Mouse (Mus musculus) midbrain, embryonic 11.5 days (tissue): ENCODE data around the gene Rbms3. TPM values are rescaled to one million over a fixed set of nuclear protein-coding genes. Genes with fewer than 3 reads are reported as not detected.

Source experiments
- ATAC-seq: fragments of 200-750 bp; cut with Nextera tagmentation; 2 replicates; pipeline ENCODE4 v1.8.0; 2017; ENCODE audit warnings: moderate TSS enrichment, moderate library complexity; ENCODE audit not compliant: low FRiP score
- DNase-seq: peaks from one replicate; pipeline ENCODE4 v3.0.0; 2015; ENCODE audit warnings: low spot score; ENCODE audit errors: missing footprints
- H3K27ac ChIP-seq: fragments of 300-500 bp; sonication (generic); 2 replicates; pipeline ENCODE4 v1.5.1; 2014; ENCODE audit warnings: low read depth, low read length
- H3K27me3 ChIP-seq: fragments of 300-500 bp; sonication (generic); 2 replicates; pipeline ENCODE4 v1.6.1; 2014; ENCODE audit warnings: mild to moderate bottlenecking, low read length, moderate library complexity, mixed read lengths; ENCODE audit not compliant: control insufficient read depth, insufficient read depth
- H3K36me3 ChIP-seq: fragments of 300-500 bp; sonication (generic); 2 replicates; pipeline ENCODE4 v1.6.1; 2014; ENCODE audit warnings: mild to moderate bottlenecking, low read length, moderate library complexity, mixed read lengths; ENCODE audit not compliant: control insufficient read depth, insufficient read depth
- H3K4me1 ChIP-seq: fragments of 300-500 bp; sonication (generic); 2 replicates; pipeline ENCODE4 v1.6.1; 2014; ENCODE audit warnings: low read length; ENCODE audit not compliant: control insufficient read depth, insufficient read depth
- H3K4me2 ChIP-seq: fragments of 300-500 bp; sonication (generic); 2 replicates; pipeline ENCODE4 v1.6.1; 2014; ENCODE audit warnings: mild to moderate bottlenecking, moderate library complexity
- H3K4me3 ChIP-seq: fragments of 300-500 bp; sonication (generic); 2 replicates; pipeline ENCODE4 v1.5.1; 2014; ENCODE audit warnings: low read depth, low read length
- H3K9ac ChIP-seq: fragments of 300-500 bp; sonication (generic); 2 replicates; pipeline ENCODE4 v1.6.1; 2014; ENCODE audit warnings: low read length
- H3K9me3 ChIP-seq: fragments of 300-500 bp; sonication (generic); 2 replicates; pipeline ENCODE4 v1.6.1; 2016; ENCODE audit warnings: low read length; ENCODE audit not compliant: control insufficient read depth
- WGBS: fragments of 180-500 bp; shearing (Covaris S2); extraction: QIAGEN DNeasy Blood & Tissue Kit; methylation state at CpG from one replicate; pipeline ENCODE4 v1.1.7; 2014; 5-methylcytosine and 5-hydroxymethylcytosine counted together
- polyA plus RNA-seq: library from polyadenylated mRNA; unstranded; fragments of >200 nt; fragmentation: Nextera tagmentation; extraction: Ambion mirVana; gene quantifications from 2 replicates; pipeline ENCODE4 v1.2.1, GENCODE M21; 2014

Rbms3 gene
- polyA plus RNA-seq, 1 experiment from 2014 or later: 13.6 TPM

DNA sequence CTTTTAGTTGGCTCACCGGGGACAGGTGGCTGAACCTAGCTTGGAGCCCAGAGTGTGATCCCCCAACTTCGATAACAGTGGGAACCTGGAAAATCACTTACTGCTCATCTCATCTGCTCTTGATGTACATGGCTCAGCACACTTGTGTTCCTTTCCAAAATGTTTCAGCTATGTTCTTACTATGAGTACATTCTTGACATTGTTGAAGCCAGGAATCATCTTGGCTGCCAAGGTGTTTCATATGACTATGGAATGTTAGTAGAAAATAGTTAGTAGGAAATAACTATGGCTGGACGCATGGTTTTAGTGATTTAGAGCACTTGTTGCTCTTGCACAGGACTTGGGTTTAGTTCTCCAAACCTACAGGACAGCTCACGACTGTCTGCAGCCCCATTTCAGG is 451.3 kb downstream of the Rbms3 start:
- DNase-seq: no peak

DNA sequence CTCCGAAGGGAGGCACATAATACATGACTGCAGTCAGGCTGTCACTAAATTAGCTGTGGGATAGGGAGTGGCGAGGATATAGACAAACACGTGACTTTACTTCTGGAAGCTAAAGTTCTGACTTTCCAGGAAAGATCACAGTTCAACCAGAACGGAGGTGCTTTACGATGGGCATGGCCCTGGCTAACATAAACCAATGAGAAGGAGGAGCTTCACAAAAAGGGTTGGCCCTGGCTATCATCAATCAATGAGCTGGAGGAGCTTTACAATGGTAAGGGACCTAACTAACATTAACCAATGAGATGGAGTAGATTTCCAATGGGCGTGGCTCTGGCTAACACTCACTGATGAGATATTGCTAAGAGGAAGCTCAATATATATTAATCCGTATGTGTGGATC is 457.2 kb downstream of the Rbms3 start:
- Histone ChIP-seq H3K27me3 (no peaks in the 10 kb centered on the region), H3K27ac (no peak overlapping the region), H3K9me3 (no peaks in the 10 kb centered on the region; the same call in 1 of the 2 replicates), H3K4me2 (no peak overlapping the region), H3K4me3 (no peak overlapping the region), H3K4me1 (no peaks in the 10 kb centered on the region), H3K36me3 (no peaks in the 10 kb centered on the region), H3K9ac (no peak overlapping the region)
- DNase-seq: no peak
- WGBS: 91% methylated on average over 7 of the region's 7 CpGs
- no peak for ATAC-seq

More for the DNA sequence above, 451.3 kb downstream of the Rbms3 start:
- Histone ChIP-seq H3K9me3 (no peaks in the 10 kb centered on the region), H3K9ac (no peak overlapping the region), H3K4me1 (no peaks in the 10 kb centered on the region), H3K4me2 (no peak overlapping the region), H3K36me3 (no peaks in the 10 kb centered on the region), H3K27me3 (no peaks in the 10 kb centered on the region), H3K4me3 (no peak overlapping the region), H3K27ac (no peak overlapping the region)
- 87% methylated on average over 4 of the region's 4 CpGs for WGBS
- ATAC-seq: no peak

DNA sequence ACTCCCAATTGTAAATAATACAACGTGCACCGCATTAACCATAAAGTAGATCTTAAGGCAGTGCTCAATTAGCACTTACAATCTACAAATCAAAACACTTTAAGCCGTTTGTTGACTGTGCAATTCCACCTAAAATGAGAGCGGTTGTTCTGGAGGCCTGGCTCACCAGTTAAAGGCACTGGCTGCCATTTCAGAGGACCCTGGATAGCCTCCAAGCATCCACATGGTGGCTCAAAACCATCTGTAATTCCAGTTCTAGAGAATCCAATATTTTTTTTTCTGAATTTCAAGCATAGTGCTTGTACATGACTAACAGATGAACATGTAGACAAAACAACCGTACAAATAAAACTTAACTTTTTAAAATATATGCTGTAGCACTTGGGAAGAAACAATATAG is 460.5 kb downstream of the Rbms3 start:
- no peak for ATAC-seq
- WGBS: 91% methylated on average over 5 of the region's 5 CpGs

DNA sequence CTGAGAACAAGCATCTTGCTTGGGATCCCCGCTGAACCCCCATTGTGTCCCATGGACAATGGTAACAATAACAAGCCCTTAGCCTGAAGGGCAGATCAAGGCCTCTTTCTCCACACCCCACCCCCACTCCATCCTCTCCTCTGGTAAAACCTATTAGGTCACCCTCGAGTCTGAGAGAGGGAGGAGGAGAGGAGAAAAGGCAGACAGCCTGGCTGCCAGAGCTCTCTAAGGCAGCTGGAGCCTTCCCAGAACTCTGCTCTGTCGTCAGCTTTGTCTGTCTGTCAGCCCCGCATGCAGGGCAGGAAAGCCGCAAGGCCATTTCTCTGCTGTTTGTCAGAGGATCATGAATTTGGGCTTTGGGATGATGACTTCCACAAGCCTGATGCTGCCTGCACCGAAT is 466.6 kb downstream of the Rbms3 start:
- ATAC-seq: peak; percentile 82
- no peaks in the 10 kb centered on the region for H3K9me3 ChIP-seq
- no peak overlapping the region for H3K4me3 ChIP-seq
- H3K9ac ChIP-seq: no peak overlapping the region
- 0 out of 2 replicates have a peak overlapping the region, but pooled peaks have one; percentile 6 for H3K4me2 ChIP-seq
- 18% methylated on average over 5 of the region's 6 CpGs for WGBS
- no peak overlapping the region for H3K27ac ChIP-seq
- DNase-seq: no peak
- H3K4me1 ChIP-seq: peaks cover 6% of the 10 kb centered on the region
- no peaks in the 10 kb centered on the region for H3K36me3 ChIP-seq
- H3K27me3 ChIP-seq: no peaks in the 10 kb centered on the region

More for the DNA sequence above, 460.5 kb downstream of the Rbms3 start:
- no peaks in the 10 kb centered on the region; the same call in 1 of the 2 replicates for H3K9me3 ChIP-seq
- no peaks in the 10 kb centered on the region for H3K4me1 ChIP-seq
- H3K36me3 ChIP-seq: no peaks in the 10 kb centered on the region
- no peak overlapping the region for H3K4me2 ChIP-seq
- H3K4me3 ChIP-seq: no peak overlapping the region
- H3K27ac ChIP-seq: no peak overlapping the region
- no peaks in the 10 kb centered on the region for H3K27me3 ChIP-seq
- no peak overlapping the region for H3K9ac ChIP-seq
- no peak for DNase-seq

DNA sequence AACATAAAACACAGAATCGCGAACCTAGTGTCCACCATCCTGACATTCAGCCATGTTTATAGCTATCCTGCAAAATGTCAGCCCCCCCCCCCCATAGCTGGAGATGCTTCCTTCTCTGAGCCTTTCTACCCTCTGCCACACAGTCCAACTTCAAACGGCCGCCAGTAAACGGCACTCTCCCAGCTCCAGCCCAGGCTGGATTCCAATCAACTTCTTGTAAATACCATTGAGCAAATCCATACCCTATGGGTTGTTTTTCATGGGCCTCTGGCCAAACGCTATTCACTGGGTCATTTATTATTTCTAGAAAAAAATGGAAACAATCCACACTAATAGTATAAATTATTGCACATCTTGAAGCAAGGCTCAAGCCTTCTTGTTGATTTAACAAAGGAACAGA is 468.6 kb downstream of the Rbms3 start:
- no peak overlapping the region for H3K4me2 ChIP-seq

DNA sequence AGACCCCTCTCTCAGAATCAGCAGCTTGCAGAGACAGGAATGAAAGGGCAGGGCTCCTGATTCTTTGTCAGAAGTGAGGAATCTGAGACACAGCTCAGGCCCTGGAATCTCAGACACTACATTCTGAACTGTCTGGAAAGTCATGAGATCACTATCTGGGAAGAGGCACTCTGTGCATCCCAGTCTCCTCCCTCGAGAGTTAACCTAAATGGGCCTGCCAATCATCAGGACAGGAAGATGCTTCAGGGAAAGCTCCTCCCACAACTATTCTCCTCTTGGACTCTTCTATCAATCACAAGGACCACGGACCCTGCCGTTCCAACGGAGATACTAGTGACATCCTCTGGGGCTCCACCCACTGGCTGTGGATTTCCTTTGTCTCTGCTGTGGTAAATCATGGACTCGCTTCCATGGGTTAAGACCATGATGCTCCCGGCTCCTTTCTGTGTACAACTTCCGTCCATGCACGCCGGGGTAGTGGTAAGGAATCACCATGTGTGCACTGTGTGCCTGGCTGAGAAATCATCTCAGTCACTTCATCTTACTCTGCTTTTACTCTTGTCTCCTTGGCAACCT is 473.3 kb downstream of the Rbms3 start:
- H3K9me3 ChIP-seq: no peaks in the 10 kb centered on the region
- H3K4me2 ChIP-seq: no peak overlapping the region
- no peak overlapping the region; the same call in 1 of the 2 replicates for H3K9ac ChIP-seq
- ATAC-seq (no peak), DNase-seq (no peak)
- H3K4me1 ChIP-seq: no peaks in the 10 kb centered on the region
- H3K27ac ChIP-seq: no peak overlapping the region
- H3K4me3 ChIP-seq: no peak overlapping the region
- H3K36me3 ChIP-seq: no peaks in the 10 kb centered on the region
- WGBS: 80% methylated on average over 9 of the region's 9 CpGs
- no peaks in the 10 kb centered on the region for H3K27me3 ChIP-seq

More for the DNA sequence above, 468.6 kb downstream of the Rbms3 start:
- Histone ChIP-seq H3K4me1 (peaks cover 6% of the 10 kb centered on the region), H3K9me3 (no peaks in the 10 kb centered on the region), H3K27ac (no peak overlapping the region), H3K9ac (no peak overlapping the region), H3K4me3 (no peak overlapping the region), H3K27me3 (no peaks in the 10 kb centered on the region), H3K36me3 (no peaks in the 10 kb centered on the region)
- WGBS: 85% methylated on average over 6 of the region's 6 CpGs
- no peak for ATAC-seq
- DNase-seq: no peak

DNA sequence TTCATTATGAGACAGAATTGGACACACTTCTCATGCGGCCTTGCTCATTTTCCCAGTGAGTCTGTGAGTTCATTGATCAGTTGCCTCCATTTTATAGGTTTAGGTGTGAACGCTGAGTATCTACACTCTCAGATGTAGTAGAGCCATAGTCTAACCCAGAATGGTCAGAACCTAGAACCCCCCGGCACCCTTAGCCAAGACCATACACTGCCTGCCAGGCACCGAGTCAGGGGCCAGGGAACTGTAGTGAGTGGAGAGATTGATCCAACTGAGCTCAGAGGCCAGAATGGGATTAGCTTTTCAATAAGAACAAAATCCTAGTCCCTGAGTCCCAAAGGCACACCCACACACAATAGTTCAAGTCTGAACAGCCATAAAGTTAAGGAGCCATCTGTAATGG is 475.1 kb downstream of the Rbms3 start:
- Histone ChIP-seq H3K27ac (no peak overlapping the region), H3K4me3 (no peak overlapping the region), H3K9me3 (no peaks in the 10 kb centered on the region), H3K9ac (no peak overlapping the region), H3K36me3 (no peaks in the 10 kb centered on the region), H3K4me1 (no peaks in the 10 kb centered on the region), H3K27me3 (no peaks in the 10 kb centered on the region), H3K4me2 (no peak overlapping the region)
- ATAC-seq (no peak), DNase-seq (no peak)
- 81% methylated on average over 4 of the region's 4 CpGs for WGBS

DNA sequence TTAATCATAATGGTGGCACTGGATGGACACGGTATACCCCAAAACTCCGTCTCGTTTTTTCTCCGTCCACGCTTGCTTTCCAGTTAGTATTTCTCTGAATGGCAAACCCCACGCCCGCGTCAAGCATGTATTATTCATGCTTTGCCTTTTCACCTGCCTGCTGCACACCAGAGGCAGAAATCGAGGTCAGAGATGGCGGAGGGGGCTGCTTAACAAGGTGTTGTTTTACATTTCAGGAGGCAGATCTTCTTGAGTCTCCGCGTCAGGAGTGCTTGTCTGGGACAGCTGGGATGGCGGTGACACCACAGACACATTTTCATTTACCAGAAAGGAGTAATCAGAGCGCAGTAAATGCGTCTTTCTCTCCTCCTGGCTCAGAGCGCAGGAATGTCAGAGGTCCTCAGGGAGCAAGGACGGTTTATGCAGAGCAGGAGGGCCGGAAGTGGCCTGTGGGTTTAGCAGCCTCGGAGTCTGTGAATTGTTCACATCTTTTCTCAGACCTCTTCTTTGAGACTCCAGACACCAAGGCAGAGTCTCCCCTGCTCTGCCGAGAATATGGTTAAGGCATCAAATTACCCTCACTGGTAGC is 475.9 kb downstream of the Rbms3 start:
- H3K4me2 ChIP-seq: no peak overlapping the region
- no peaks in the 10 kb centered on the region for H3K9me3 ChIP-seq
- H3K4me1 ChIP-seq: no peaks in the 10 kb centered on the region
- H3K4me3 ChIP-seq: no peak overlapping the region
- WGBS: 73% methylated on average over 20 of the region's 20 CpGs
- no peaks in the 10 kb centered on the region for H3K36me3 ChIP-seq
- ATAC-seq (no peak), DNase-seq (no peak)
- no peaks in the 10 kb centered on the region for H3K27me3 ChIP-seq
- no peak overlapping the region for H3K9ac ChIP-seq
- H3K27ac ChIP-seq: no peak overlapping the region

DNA sequence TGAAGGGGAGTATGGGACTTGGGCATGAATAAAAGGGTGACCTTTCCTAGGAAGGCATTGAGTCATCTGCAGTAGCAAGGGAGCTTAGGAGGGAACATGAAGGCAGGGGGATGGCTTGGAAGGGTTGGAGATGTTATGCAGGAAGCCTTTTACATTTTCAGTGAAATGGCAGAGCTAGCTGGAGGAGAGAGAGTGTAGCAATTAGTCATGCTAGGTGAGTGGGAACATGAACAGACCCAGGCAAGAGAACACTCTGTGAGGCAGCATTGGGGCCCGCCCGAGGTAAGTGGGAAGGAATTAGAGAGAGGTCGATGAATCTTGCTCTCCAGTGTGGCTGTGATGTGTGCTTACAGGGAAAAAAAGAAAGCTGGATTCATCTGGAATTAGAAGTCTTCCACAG is 477.8 kb downstream of the Rbms3 start:
- H3K27me3 ChIP-seq: no peaks in the 10 kb centered on the region
- no peaks in the 10 kb centered on the region for H3K9me3 ChIP-seq
- no peak overlapping the region for H3K9ac ChIP-seq
- no peaks in the 10 kb centered on the region for H3K4me1 ChIP-seq
- ATAC-seq (no peak), DNase-seq (no peak)
- no peak overlapping the region for H3K27ac ChIP-seq
- no peak overlapping the region for H3K4me3 ChIP-seq
- H3K4me2 ChIP-seq: no peak overlapping the region
- WGBS: 78% methylated on average over 3 of the region's 3 CpGs
- no peaks in the 10 kb centered on the region for H3K36me3 ChIP-seq
